Mouse (Mus musculus) right cerebral cortex, postnatal 25 days (tissue): ENCODE data around the gene 2210011C24Rik.
"Not testable (repeated sequence)": the region's sequence is repeated elsewhere in the genome, so short reads cannot be mapped to it uniquely, and the experiment has no call there.

Experiments used
- DNase-seq: peaks from one replicate; pipeline ENCODE4 v3.0.0; 2022

The 2210011C24Rik gene

DNA sequence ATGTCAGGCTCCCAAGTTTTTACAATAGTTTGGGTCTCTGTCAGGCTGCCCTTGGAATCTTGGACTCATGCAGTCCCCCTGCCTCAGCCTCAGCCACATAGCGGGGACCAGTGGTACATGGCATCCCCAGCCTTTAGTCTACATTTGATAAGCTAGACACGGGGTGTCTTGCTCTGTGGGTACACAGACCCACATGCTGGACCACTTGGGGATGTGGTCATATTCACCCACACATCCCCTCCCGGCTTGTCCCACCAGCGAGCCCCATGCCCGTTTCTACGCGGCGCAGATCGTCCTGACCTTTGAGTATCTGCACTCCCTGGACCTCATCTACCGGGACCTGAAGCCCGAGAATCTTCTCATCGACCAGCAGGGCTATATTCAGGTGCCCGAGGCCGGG lies 21.8 kb downstream of the 2210011C24Rik start:
- DNase-seq: no peak

DNA sequence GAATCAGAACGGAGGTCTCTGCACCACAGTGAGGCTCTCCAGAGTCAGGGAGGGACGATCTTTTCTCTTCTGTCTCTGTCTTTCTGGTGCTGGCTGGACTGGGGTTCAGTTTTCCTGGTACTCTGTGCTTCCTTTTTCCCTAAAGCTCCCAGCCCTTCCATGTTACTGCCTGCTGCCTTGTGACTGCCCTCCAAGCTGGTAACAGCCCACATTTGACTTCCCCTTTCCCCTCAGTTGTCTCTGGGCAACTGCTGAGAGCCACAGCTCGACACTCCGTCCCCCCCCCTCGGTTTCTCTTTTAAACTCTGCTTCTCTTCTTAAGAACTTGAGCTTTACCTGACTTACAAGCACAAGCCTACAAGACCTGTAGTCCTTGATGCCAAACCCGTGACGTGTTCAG lies 22.7 kb downstream of the 2210011C24Rik start:
- DNase-seq: no peak

DNA sequence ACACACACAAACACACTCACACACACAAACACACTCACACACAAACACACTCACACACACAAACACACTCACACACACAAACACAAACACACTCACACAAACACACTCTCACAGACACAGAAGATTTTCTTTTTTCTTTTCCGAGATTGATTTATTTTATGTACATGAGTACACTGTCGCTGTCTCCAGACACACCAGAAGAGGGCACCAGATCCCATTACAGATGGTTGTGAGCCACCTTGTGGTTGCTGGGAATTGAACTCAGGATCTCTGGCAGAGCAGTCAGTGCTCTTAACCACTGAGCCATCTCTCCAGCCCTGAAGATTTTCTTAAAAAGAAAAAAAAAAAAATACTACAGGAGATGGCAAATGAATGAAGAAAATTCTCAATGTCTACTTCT lies 28.7 kb downstream of the 2210011C24Rik start:
- not testable (repeated sequence) for DNase-seq

DNA sequence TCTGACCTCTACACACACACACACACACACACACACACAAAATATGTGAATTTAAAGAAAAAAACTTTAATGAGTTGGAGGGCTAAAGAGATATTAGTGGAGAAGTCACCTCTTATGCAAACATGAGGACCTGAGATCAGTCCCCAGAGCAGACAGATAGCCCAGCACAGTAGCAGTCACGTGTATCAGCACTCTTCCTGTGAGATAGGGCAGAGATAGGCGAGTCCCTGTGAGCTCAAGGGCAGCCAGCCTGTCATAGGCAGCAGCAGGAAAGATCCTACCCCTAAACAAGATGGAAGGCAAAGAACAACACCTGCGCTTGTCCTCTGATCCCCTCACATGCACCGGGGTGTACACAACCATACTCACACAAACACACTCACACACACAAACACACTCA lies 29.5 kb downstream of the 2210011C24Rik start:
- no peak for DNase-seq

DNA sequence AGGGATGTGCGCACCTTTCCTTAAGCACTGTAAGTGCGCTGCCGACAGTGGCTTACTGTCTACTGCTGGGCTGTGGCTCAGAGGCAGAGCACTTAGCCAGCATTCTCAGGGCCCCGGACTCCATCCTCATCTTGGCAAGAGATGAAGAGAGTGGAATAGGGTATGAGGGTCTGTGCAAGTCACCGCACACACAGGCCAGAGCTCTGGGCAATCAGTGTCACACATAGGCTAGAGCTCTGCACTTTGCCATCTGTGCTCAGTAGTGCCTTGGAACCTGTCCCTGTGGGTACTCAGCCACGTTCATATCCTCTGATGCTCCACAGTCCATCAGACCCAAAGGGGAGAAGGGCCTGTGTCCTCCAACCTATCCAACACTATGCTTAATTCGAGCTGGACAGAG lies 30.4 kb downstream of the 2210011C24Rik start:
- no peak for DNase-seq

- no peak for DNase-seq
Observed at GRCm38 (mm10) chr8:83980845-83981244, 31.1 kb downstream of the 2210011C24Rik start.

DNA sequence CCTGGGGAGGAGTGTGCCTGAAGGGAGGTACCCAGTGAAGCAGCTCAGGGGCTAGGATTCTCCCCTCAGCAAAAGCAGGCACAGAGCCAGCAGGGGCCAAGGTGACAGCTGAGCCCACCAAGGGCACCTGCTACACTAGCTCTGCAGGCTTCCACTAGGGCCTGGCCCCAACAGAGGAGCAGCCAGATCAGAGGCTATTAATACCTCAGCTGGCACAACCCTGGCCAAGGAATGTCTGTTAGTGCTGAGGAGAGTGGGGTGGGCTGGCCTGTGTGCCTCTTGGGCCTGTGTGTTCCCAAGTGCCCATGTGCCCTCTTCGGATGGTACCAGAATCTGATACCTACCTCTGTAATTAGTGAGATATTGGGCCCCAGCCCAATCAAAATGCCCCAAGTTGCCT lies 31.7 kb downstream of the 2210011C24Rik start:
- DNase-seq: no peak

DNA sequence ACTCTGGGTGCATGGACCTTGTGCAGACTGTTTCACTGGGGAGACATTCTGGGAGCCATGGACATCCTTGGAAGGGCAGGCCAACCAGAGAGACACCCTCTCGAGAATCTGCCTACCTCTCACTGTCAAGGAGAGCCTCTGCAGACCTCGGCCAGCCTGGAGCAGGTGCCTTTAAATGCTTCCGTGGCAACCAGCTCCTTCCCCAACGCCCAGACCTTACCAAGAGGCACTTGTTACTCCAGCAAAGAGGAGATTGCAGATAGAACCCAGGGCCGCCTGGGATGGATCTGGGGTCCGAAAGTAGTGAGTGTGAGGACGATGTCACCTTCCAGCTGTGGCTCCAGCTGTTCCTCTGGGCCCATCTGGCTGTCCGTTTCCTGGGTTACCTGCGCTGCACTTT lies 33.8 kb downstream of the 2210011C24Rik start:
- no peak for DNase-seq

GRCm38 (mm10) chr8:83977646-83978045 lies 34.3 kb downstream of the 2210011C24Rik start:
- DNase-seq: no peak

- no peak for DNase-seq
Observed at GRCm38 (mm10) chr8:83976779-83977350, 35.1 kb downstream of the 2210011C24Rik start.

DNA sequence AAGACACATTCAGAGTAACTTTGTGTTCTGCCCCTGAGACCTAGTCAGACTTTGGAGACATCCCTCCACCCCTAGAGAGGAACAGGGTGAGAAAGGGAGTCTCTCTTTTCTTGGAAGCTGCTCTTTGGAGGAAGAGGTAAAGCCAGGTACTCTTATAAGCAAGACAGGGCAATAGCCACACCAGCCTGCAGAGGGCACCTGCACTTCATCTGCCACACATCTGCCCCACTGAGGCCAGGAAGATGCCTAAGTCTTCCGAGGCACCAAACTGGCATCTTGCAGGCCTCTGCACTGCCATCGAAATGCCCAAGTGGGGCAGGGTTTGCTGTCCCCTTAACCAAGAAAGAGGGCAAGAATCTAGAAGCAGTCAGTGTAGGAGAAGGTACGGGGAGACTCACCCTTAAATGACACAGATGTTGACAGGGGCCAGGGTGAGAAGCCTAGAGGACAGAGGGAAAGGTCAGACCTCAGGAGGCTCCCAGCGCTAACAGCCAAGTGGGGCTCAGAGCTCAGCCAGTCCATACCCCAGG lies 35.8 kb downstream of the 2210011C24Rik start:
- no peak for DNase-seq

DNA sequence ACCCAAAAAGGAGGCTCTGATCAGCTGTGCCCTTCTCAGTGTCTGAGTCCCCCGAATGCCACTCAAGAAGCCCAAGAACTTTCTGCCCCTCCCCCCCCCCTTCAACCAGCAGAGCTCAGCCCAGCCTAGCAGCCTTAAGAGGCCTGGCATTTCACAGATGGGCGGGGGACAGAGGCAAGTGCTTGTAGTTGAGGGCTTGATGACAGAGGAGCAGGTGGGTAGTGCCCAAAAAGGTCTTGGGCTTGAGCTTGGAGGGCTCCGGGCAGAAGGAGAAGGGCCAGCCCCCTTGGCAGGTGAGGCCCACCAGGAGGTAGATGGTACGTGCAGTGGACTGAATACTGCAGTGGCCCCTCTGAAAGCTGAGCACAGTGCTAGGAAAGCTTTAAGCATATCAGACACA lies 37.5 kb downstream of the 2210011C24Rik start:
- DNase-seq: no peak

- DNase-seq: no peak
Observed at GRCm38 (mm10) chr8:83973161-83974031, 38.6 kb downstream of the 2210011C24Rik start.

- peak; percentile 100 for DNase-seq
Observed at GRCm38 (mm10) chr8:83972150-83973120, 39.5 kb downstream of the 2210011C24Rik start, which contains the start of gene Prkaca. TSS of gene Prkaca (plus strand) at chr8:83972993.

DNA sequence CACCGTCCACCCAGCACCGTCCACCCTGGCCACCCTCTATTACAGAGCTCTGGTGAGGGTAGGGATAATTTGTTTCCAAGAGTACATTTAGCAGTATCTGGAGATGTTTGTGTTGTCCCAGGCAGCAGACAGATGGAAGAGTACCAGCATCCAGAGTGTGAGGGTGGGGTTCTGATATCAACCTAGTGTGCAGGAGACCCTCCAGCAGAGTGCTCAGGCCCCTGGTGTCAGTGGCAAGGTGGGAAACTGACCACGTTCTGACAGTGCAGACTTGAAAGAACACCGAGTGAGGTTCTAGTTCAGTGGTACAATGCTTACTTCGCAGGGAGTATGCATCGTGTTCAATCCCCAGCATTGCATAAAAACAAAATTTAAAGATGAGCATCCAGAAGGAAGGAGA lies 40.3 kb downstream of the 2210011C24Rik start:
- DNase-seq: no peak

DNA sequence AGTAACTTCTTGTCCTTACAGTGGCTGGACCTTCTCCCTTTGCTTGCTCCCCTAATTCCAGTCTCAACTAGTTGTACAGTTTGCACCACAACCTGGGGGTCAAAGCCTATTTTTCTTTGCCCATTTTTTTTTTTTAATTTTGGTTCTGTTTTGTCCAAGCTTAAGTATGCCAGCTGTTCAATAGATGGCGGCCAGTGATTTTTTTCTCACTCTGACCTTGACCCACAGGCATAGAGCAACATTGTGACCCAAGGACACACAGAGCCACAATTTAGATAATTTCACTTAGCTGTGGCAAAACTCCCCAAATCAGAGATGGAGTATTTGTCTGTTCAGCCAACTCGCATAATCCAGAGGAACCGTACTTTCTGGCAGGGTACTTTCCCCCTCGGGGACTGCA lies 40.9 kb downstream of the 2210011C24Rik start:
- DNase-seq: no peak

DNA sequence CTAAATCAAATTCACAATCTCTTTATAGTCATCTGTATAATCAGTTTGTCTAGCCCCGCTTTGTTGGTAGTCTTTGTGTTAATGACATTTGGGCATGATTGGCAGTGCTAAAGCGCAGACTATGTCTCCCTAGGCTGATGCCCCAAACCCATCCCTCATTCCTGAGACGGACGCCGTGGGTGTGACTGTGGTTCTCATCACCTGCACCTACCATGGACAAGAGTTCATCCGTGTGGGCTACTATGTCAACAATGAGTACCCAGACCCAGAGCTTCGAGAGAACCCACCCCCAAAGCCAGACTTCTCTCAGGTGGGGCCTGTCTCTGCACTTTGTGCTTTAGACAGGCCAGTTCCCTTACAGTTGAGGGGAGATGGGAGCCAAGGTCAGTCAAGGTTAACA lies 44.3 kb downstream of the 2210011C24Rik start:
- DNase-seq: no peak

DNA sequence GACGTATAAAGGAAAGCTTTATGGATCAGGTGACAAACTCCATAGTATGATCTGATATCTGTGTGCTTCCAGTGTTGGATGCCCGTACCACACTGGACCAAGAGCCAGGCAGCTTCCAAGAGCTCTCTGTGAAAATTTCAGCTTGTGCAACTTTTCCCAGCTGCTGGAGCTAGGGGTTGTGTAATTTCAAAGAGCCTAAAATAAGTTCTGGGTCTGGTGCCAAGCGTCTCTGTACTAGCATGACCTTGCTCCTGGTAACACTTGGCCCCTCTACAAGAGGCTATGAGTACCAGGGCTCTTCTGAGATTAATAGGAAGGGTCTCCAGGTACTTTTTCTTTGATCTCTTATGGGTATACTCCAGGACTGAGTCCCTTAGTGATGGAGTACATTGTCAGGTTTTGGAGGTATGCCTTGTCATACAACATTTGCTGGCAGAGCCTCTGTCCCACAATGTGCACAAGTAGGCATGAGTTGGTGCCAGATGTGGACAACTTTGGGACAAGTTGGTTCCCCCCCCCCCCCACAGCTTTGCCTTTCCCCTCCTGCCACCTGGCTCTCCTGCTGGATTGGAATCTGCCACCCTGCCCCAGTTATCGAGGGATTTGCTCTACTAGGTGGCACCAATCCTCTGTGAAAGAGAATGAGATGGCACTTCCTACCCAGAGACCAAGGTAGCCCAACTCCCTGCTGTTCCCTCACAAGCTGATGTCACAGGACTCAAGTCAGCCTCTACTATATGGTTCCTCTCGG lies 47.8 kb downstream of the 2210011C24Rik start:
- DNase-seq: no peak
